Comparison of ENCODE assay signal across 8 mouse cellular contexts in the genomic region with DNA sequence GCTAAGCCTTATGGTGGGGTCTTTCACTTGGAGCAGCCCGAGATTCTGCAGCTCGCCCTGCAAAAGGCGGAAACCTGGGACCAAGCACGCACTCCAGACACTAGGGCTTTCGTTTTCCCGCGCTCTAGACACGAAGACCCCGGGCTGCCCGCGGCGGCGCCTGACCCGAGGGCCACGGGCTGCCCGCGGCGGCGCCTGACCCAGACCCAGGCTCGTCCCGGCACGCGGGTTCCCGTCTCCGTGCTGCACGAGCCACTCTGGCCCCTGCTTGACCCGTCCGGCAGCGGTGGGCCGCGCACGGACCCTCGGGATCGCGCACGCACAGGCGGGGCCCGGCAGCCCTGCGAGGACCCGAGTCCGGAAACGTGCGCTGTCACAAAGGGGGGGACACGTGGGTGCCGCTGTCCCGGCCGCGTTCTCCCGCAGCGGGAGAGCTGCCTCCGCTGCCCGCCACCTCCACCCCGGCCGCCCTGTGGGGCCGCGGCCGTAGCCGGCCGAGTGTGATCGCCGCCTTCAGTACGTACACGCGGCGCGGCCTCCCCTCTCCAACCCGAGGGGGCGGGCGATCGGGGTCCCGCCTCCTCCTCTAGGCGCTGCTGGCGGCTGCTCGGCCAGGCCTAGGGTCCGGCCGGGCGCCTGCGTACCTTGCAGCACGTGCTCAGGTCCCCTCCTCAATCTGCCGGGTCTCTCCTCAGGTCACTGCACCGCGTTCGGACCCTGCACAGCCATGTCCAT. TPM values are rescaled to one million over a fixed set of nuclear protein-coding genes. Genes with fewer than 3 reads are reported as not detected.
DNase-seq lines count a peak whose midpoint lies in the region; ATAC-seq and TF ChIP-seq lines count a peak whose summit lies in the region.

Vars (plus strand) TSS at position 271 of the 735 bp plus-strand sequence.

- TF ChIP-seq POLR2A in ES-Bruce4 (IDR thresholded peaks at IDR 0.05; ENCODE audit: insufficient read depth, low read length): peak; percentile 63

- H3K4me1 ChIP-seq in ES-Bruce4 (ENCODE audit: control insufficient read depth, insufficient read depth, low read length): peaks cover 5% of the 10 kb centered on the region
- H3K4me1 ChIP-seq in forebrain, embryonic 13.5 days: peaks cover 59% of the 10 kb centered on the region
- H3K4me1 ChIP-seq in heart, postnatal 0 days (ENCODE audit: control insufficient read depth, insufficient read depth): peaks cover 29% of the 10 kb centered on the region
- H3K4me1 ChIP-seq in liver, embryonic 14.5 days (replicated peaks; ENCODE audit: control insufficient read depth in 2 of 2, insufficient read depth in 2 of 2, low read length in 1 of 2): peaks cover 35 to 47% of the 10 kb centered on the region in 2 experiments
- H3K4me1 ChIP-seq in stomach, embryonic 15.5 days: peaks cover 43% of the 10 kb centered on the region

- peak within 1 kb of the TSS; percentile 85 for H3K27ac ChIP-seq in ES-Bruce4 (ENCODE audit: insufficient read depth, low read length)
- H3K27ac ChIP-seq in forebrain, embryonic 13.5 days: peak within 1 kb of the TSS; percentile 98
- H3K27ac ChIP-seq in heart, postnatal 0 days (ENCODE audit: low read depth): peak within 1 kb of the TSS; percentile 99
- peak within 1 kb of the TSS; percentile 93 for H3K27ac ChIP-seq in liver, embryonic 14.5 days
- peak within 1 kb of the TSS; percentile 98 for H3K27ac ChIP-seq in stomach, embryonic 15.5 days

- H3K36me3 ChIP-seq in ES-Bruce4 (ENCODE audit: control insufficient read depth, insufficient read depth, low read length, poor library complexity, severe bottlenecking): peaks cover 23% of the 10 kb centered on the region
- H3K36me3 ChIP-seq in forebrain, embryonic 13.5 days (ENCODE audit: poor library complexity, severe bottlenecking): peaks cover 47% of the 10 kb centered on the region
- peaks cover 36% of the 10 kb centered on the region for H3K36me3 ChIP-seq in heart, postnatal 0 days (replicated peaks; ENCODE audit: control insufficient read depth, insufficient read depth, low read length)
- peaks cover 44% of the 10 kb centered on the region for H3K36me3 ChIP-seq in liver, embryonic 14.5 days (replicated peaks; ENCODE audit: control insufficient read depth, insufficient read depth, low read depth)
- H3K36me3 ChIP-seq in stomach, embryonic 15.5 days: peaks cover 25% of the 10 kb centered on the region

- TF ChIP-seq CTCF in ES-Bruce4 (IDR thresholded peaks at IDR 0.05; ENCODE audit: low read depth, low read length): no peak
- no peak for TF ChIP-seq CTCF in heart, postnatal 0 days (IDR thresholded peaks at IDR 0.05; ENCODE audit: low read depth)
- no peak for TF ChIP-seq CTCF in liver, embryonic 14.5 days (IDR thresholded peaks at IDR 0.05; ENCODE audit: low read depth)

- peak within 1 kb of the TSS; percentile 94 for H3K4me3 ChIP-seq in ES-Bruce4 (ENCODE audit: low read depth, low read length)
- H3K4me3 ChIP-seq in forebrain, embryonic 13.5 days: peak within 1 kb of the TSS; percentile 94
- H3K4me3 ChIP-seq in heart, postnatal 0 days (ENCODE audit: low read depth, low read length): peak within 1 kb of the TSS; percentile 97
- peak within 1 kb of the TSS; percentile 89 to 95 for H3K4me3 ChIP-seq in liver, embryonic 14.5 days (ENCODE audit: insufficient read depth in 1 of 2, low read depth in 2 of 2, low read length in 2 of 2)
- peak within 1 kb of the TSS; percentile 71 for H3K4me3 ChIP-seq in stomach, embryonic 15.5 days (replicated peaks)

- under 1% methylated on average over 65 of the region's 83 CpGs for WGBS in forebrain, embryonic 13.5 days
- under 1% methylated on average over 67 of the region's 83 CpGs for WGBS in heart, postnatal 0 days
- under 1% methylated on average over 77 of the region's 83 CpGs for WGBS in liver, embryonic 14.5 days (ENCODE audit: insufficient replicate concordance)
- WGBS in stomach, embryonic 15.5 days: under 1% methylated on average over 80 of the region's 83 CpGs

- ATAC-seq in cerebellum, adult (ENCODE audit: insufficient number of reproducible peaks, low FRiP score, low TSS enrichment): peak; percentile 82; the same call in 1 of the 2 replicates
- ATAC-seq in forebrain, embryonic 13.5 days: peak; percentile 93
- ATAC-seq in heart, postnatal 0 days (ENCODE audit: insufficient read depth, low read depth): peak; percentile 89
- peak; percentile 87 for ATAC-seq in liver, embryonic 14.5 days (ENCODE audit: insufficient read depth)
- ATAC-seq in stomach, embryonic 15.5 days (ENCODE audit: insufficient read depth, low FRiP score, low read depth): peak; percentile 89

- no peaks in the 10 kb centered on the region for H3K9me3 ChIP-seq in ES-Bruce4 (replicated peaks; ENCODE audit: control insufficient read depth, insufficient read depth, low read length, poor library complexity, severe bottlenecking)
- H3K9me3 ChIP-seq in forebrain, embryonic 13.5 days (replicated peaks): no peaks in the 10 kb centered on the region
- no peaks in the 10 kb centered on the region for H3K9me3 ChIP-seq in heart, postnatal 0 days (replicated peaks; ENCODE audit: control insufficient read depth, low read length)
- no peaks in the 10 kb centered on the region for H3K9me3 ChIP-seq in liver, embryonic 14.5 days (ENCODE audit: control insufficient read depth, low read length)
- no peaks in the 10 kb centered on the region for H3K9me3 ChIP-seq in stomach, embryonic 15.5 days

- peak; percentile 75 for DNase-seq in heart, postnatal 0 days (ENCODE audit: low spot score)
- peak; percentile 85 to 89 for DNase-seq in kidney, postnatal 36 days
- peak; percentile 73 to 81 (median 77) for DNase-seq in liver, embryonic 14.5 days (ENCODE audit: low read depth in 3 of 3, low spot score in 3 of 3)
- peak; percentile 99 for DNase-seq in neural tube, embryonic 10.5 days (ENCODE audit: extremely low spot score, low spot score)

- peak within 1 kb of the TSS; percentile 92 for H3K9ac ChIP-seq in ES-Bruce4 (ENCODE audit: low read depth, poor library complexity, severe bottlenecking)
- H3K9ac ChIP-seq in forebrain, embryonic 13.5 days: peak within 1 kb of the TSS; percentile 97
- peak within 1 kb of the TSS; percentile 88 for H3K9ac ChIP-seq in heart, postnatal 0 days (replicated peaks; ENCODE audit: low read depth, low read length)
- peak within 1 kb of the TSS; percentile 93 for H3K9ac ChIP-seq in liver, embryonic 14.5 days (replicated peaks)
- H3K9ac ChIP-seq in stomach, embryonic 15.5 days: peak within 1 kb of the TSS; percentile 98

- H3K27me3 ChIP-seq in ES-Bruce4 (ENCODE audit: control insufficient read depth, insufficient read depth, low read length, poor library complexity, severe bottlenecking): no peaks in the 10 kb centered on the region
- no peaks in the 10 kb centered on the region for H3K27me3 ChIP-seq in forebrain, embryonic 13.5 days
- no peaks in the 10 kb centered on the region for H3K27me3 ChIP-seq in heart, postnatal 0 days (ENCODE audit: control insufficient read depth, insufficient read depth, low read length)
- H3K27me3 ChIP-seq in liver, embryonic 14.5 days (ENCODE audit: control insufficient read depth, insufficient read depth, low read length): no peaks in the 10 kb centered on the region
- H3K27me3 ChIP-seq in stomach, embryonic 15.5 days (replicated peaks): no peaks in the 10 kb centered on the region

- H3K4me2 ChIP-seq in forebrain, embryonic 13.5 days: peak within 1 kb of the TSS; percentile 100
- H3K4me2 ChIP-seq in heart, postnatal 0 days (ENCODE audit: low read depth, low read length): peak within 1 kb of the TSS; percentile 98
- peak within 1 kb of the TSS; percentile 88 for H3K4me2 ChIP-seq in liver, embryonic 14.5 days (ENCODE audit: low read depth)
- peak within 1 kb of the TSS; percentile 90 for H3K4me2 ChIP-seq in stomach, embryonic 15.5 days

- TF ChIP-seq EP300 in ES-Bruce4 (IDR thresholded peaks at IDR 0.05; ENCODE audit: insufficient read depth, low read depth, low read length): peak; percentile 31; the same call in 1 of the 2 replicates
- peak; percentile 86 for TF ChIP-seq EP300 in heart, postnatal 0 days (IDR thresholded peaks at IDR 0.05; ENCODE audit: low read depth)
- TF ChIP-seq EP300 in liver, embryonic 14.5 days (IDR thresholded peaks at IDR 0.05; ENCODE audit: low read depth): peak; percentile 37

RNA-seq across cellular contexts. Expression of gene Vars, which starts in this region (rescaled TPM):
- 108 and 123 TPM in 2 replicates for polyA plus RNA-seq in ES-Bruce4 (2011; ENCODE audit: insufficient read depth, insufficient read length, low read depth, missing spikeins)
- 88.4 and 104 TPM in 2 replicates for polyA plus RNA-seq in forebrain, embryonic 13.5 days (2015; fragmentation: Nextera tagmentation; extraction: Ambion mirVana)
- 61.5 and 92.0 TPM in 2 replicates for total RNA-seq in heart, postnatal 0 days (2014; rRNA removed; ENCODE audit: low replicate concordance)
- polyA plus RNA-seq in heart, postnatal 0 days (2015; fragmentation: Nextera tagmentation; extraction: Ambion mirVana): 20.4 and 21.7 TPM in 2 replicates
- 58.2 and 67.6 TPM in 2 replicates for polyA plus RNA-seq in liver, embryonic 14.5 days (2012; rRNA removed)
- 61.7 and 77.3 TPM in 2 replicates for polyA plus RNA-seq in liver, embryonic 14.5 days (2014; fragmentation: Nextera tagmentation; extraction: Ambion mirVana)
- polyA plus RNA-seq in stomach, embryonic 15.5 days (2015; fragmentation: Nextera tagmentation; extraction: Ambion mirVana): 119 and 124 TPM in 2 replicates

Comparison
In these comparisons a context has a peak if more than half of its experiments do, and no peak if none do; other contexts are left out.
1. Peak in every context shown above with its lines: DNase-seq, ATAC-seq, H3K4me3 ChIP-seq and H3K27ac ChIP-seq.